Mouse (Mus musculus) adrenal gland, adult 18-20 months (tissue): ENCODE results near the gene Fap. TPM values are rescaled to one million over a fixed set of nuclear protein-coding genes. Genes with fewer than 3 reads are reported as not detected.

Source experiments
- DNase-seq, 2 experiments: peaks; one replicate each; pipeline ENCODE4 v3.0.0; 2021 to 2022; ENCODE audit warnings: low spot score in 2 of 2
- total RNA-seq, 2 experiments: library from RNA; stranded (reverse); gene quantifications; 1 replicate in 1 of 2; 2 replicates in 1 of 2; pipeline ENCODE4 v1.2.3; 2021

Gene Fap
- total RNA-seq, 2 experiments from 2014 or later = 2.1 to 3.2 TPM

DNA sequence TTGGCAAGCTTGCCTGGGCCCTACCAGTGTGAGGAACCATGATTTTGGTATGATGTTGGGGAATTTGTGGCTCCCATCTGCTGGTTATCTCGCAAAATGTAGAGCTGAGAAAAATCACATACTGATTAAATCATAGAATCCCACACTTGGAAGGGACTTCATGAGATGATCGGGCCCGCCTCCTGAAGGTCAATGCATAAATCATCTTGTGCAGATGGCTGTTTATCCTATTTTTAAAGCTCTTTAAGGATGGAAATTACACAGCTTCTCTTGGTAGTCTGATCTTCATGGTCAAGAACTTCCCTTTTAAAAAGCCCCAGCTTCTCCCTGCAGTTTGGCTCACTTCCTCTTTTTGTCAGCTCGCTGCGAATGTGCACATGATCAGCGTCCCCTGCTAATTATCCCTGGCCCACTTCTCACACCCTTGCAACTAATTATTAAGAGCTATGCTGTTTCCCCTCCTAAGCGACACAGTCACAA is 113.6 kb downstream of the Fap start:
- DNase-seq = no peak

DNA sequence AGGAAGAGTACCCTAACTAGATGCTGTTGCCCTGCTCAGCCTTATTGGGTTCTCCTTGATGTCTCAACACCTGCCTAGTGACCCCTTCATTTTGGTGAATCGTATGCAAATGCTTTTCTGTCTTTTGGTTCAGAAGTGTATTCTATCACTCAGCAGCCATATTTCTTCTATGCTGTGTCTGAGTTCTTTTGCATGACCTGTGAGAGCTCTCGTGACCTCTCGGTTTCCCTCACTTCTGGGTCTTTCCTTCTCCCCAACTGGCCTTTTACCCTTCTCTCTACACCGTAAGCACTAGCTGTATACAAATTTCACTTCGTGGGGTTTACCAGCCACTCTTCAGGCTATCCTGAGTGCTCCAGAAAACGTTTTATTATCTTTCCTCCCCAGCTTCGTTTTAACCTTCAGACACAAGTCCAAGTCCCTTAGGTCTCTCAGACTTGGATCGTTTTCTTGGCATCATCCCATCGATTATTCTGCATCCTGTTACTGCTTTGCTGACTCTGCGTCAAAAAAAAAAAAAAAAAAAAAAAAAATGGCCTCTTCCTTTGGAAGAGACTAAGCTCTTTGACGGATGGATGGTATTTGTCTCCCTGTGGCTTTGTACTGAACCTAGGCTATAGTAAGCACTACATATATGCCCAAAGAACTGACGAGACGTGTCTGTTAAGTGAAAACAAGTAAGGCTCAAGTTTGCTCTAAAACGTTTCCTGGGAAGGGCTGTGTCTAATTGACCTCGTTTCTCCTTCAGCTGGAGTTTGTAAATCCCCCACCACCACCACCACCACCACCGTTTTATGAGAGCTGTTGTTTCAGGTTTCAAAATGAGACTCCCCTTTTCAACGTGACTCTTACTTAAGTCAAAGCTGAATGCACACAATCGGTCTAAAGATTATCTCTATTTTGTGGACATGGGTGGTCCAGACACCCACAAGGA is 114.4 kb downstream of the Fap start:
- no peak for DNase-seq

GRCm38 (mm10) chr2:62458070-62458469 is 115.8 kb downstream of the Fap start:
- no peak for DNase-seq

DNA sequence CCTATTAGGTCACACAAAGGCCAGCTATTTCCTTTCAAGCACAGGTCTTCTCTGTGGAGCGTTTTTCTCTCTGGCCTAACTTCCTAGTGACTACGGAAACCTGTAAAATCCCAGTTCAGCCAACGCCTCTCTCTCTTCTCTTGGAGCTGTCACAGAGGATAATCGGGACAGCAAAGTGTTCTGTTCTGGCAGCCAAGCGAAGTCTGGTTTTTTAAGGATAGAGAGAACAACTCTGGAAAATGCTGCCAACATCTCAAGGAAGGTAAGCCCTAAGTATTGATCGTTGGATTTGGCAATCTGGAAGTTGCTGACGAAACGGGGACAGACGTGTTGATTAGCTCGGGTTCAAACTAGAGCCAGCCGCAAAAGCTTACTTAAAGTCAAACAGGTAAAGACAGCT is 118.9 kb downstream of the Fap start:
- no peak for DNase-seq

- no peak for DNase-seq
Measured at GRCm38 (mm10) chr2:62454033-62454432, 119.8 kb downstream of the Fap start.

Other genes with a start within 250 kb of the Fap start
- gene Dpp4, start 161.8 kb downstream of the Fap start, total RNA-seq = 1 to 10 TPM; 2.0 to 4.4 TPM
- not detected for gene Gcg, start 90.4 kb downstream of the Fap start, total RNA-seq
- 1 to 10 TPM; 8.4 to 10.0 TPM for gene Ifih1, start 72.2 kb upstream of the Fap start, total RNA-seq
- 1 to 10 TPM; 1.7 to 3.3 TPM for gene Gca, start 90.2 kb upstream of the Fap start, total RNA-seq